Mouse (Mus musculus): ENCODE measurements around the gene Minos1. TPM values are rescaled to one million over a fixed set of nuclear protein-coding genes. Genes with fewer than 3 reads are reported as not detected.
A peak's percentile ranks its signal among the peaks of the same experiment; 100 is the strongest.

Minos1 gene
- 102 to 135 TPM (median 117 TPM) in 3 replicates for total RNA-seq (2017)

- peak; percentile 98 for ATAC-seq (replicated peaks; ENCODE audit: insufficient number of reproducible peaks, low FRiP score, low TSS enrichment, poor library complexity, severe bottlenecking)
These were observed at the start of gene Minos1 for GRCm38 (mm10) chr4:139130701-139131549. TSS of gene Minos1 (minus strand) at chr4:139131113.

- ATAC-seq (replicated peaks; ENCODE audit: insufficient number of reproducible peaks, low FRiP score, low TSS enrichment, poor library complexity, severe bottlenecking), result no peak
These were observed 49.1 kb upstream of the Minos1 start for GRCm38 (mm10) chr4:139179731-139180625.

GRCm38 (mm10) chr4:139179218-139179617 lies 48.3 kb upstream of the Minos1 start:
- no peak for ATAC-seq (replicated peaks; ENCODE audit: insufficient number of reproducible peaks, low FRiP score, low TSS enrichment, poor library complexity, severe bottlenecking)

- 0 out of 2 replicates have a peak, but pooled peaks have one; percentile 42 for ATAC-seq (replicated peaks; ENCODE audit: insufficient number of reproducible peaks, low FRiP score, low TSS enrichment, poor library complexity, severe bottlenecking)
These were observed 47.5 kb upstream of the Minos1 start for GRCm38 (mm10) chr4:139178377-139178776.

GRCm38 (mm10) chr4:139177921-139178320 lies 47.0 kb upstream of the Minos1 start:
- no peak for ATAC-seq (replicated peaks; ENCODE audit: insufficient number of reproducible peaks, low FRiP score, low TSS enrichment, poor library complexity, severe bottlenecking)

- 0 out of 2 replicates have a peak, but pooled peaks have one; percentile 23 for ATAC-seq (replicated peaks; ENCODE audit: insufficient number of reproducible peaks, low FRiP score, low TSS enrichment, poor library complexity, severe bottlenecking)
These were observed 45.1 kb upstream of the Minos1 start for GRCm38 (mm10) chr4:139176023-139176422.

- no peak for ATAC-seq (replicated peaks; ENCODE audit: insufficient number of reproducible peaks, low FRiP score, low TSS enrichment, poor library complexity, severe bottlenecking)
These were observed 44.4 kb upstream of the Minos1 start for GRCm38 (mm10) chr4:139175061-139175971.

- ATAC-seq (replicated peaks; ENCODE audit: insufficient number of reproducible peaks, low FRiP score, low TSS enrichment, poor library complexity, severe bottlenecking), result no peak
These were observed 38.9 kb upstream of the Minos1 start for GRCm38 (mm10) chr4:139169748-139170279.

GRCm38 (mm10) chr4:139168985-139169747 lies 38.3 kb upstream of the Minos1 start:
- peak; percentile 97 for ATAC-seq (replicated peaks; ENCODE audit: insufficient number of reproducible peaks, low FRiP score, low TSS enrichment, poor library complexity, severe bottlenecking)

- no peak for ATAC-seq (replicated peaks; ENCODE audit: insufficient number of reproducible peaks, low FRiP score, low TSS enrichment, poor library complexity, severe bottlenecking)
These were observed 36.2 kb upstream of the Minos1 start for GRCm38 (mm10) chr4:139167107-139167506.

- ATAC-seq (replicated peaks; ENCODE audit: insufficient number of reproducible peaks, low FRiP score, low TSS enrichment, poor library complexity, severe bottlenecking), result peak; percentile 76
These were observed 35.3 kb upstream of the Minos1 start for GRCm38 (mm10) chr4:139166244-139166643.

GRCm38 (mm10) chr4:139165259-139165658 lies 34.3 kb upstream of the Minos1 start:
- no peak for ATAC-seq (replicated peaks; ENCODE audit: insufficient number of reproducible peaks, low FRiP score, low TSS enrichment, poor library complexity, severe bottlenecking)

GRCm38 (mm10) chr4:139164082-139164481 lies 33.2 kb upstream of the Minos1 start:
- no peak for ATAC-seq (replicated peaks; ENCODE audit: insufficient number of reproducible peaks, low FRiP score, low TSS enrichment, poor library complexity, severe bottlenecking)

- peak; percentile 72 for ATAC-seq (replicated peaks; ENCODE audit: insufficient number of reproducible peaks, low FRiP score, low TSS enrichment, poor library complexity, severe bottlenecking)
These were observed 30.2 kb upstream of the Minos1 start for GRCm38 (mm10) chr4:139161076-139161475.

GRCm38 (mm10) chr4:139158350-139158749 lies 27.4 kb upstream of the Minos1 start:
- no peak for ATAC-seq (replicated peaks; ENCODE audit: insufficient number of reproducible peaks, low FRiP score, low TSS enrichment, poor library complexity, severe bottlenecking)

GRCm38 (mm10) chr4:139156538-139156937 lies 25.6 kb upstream of the Minos1 start:
- ATAC-seq (replicated peaks; ENCODE audit: insufficient number of reproducible peaks, low FRiP score, low TSS enrichment, poor library complexity, severe bottlenecking), result no peak

- ATAC-seq (replicated peaks; ENCODE audit: insufficient number of reproducible peaks, low FRiP score, low TSS enrichment, poor library complexity, severe bottlenecking), result no peak
These were observed 23.8 kb upstream of the Minos1 start for GRCm38 (mm10) chr4:139154576-139155307.

Data from monocyte, adult 5-6 weeks (primary cell).